ENCODE assay signal across 8 mouse cellular contexts in genomic region chr5:67532351-67532750, GRCm38 (mm10).
DNase-seq lines count a peak whose midpoint lies in the region; ATAC-seq lines count a peak whose summit lies in the region.

No protein-coding gene starts in this region.

- peak overlapping the region; percentile 26 for H3K4me3 ChIP-seq in intestine, embryonic 16.5 days (ENCODE audit: low read length)
- peak overlapping the region; percentile 18; the same call in 1 of the 2 replicates for H3K4me3 ChIP-seq in midbrain, embryonic 11.5 days (ENCODE audit: low read depth, low read length)

- no peak overlapping the region for H3K9ac ChIP-seq in intestine, embryonic 16.5 days (ENCODE audit: low read depth, low read length)
- no peak overlapping the region for H3K9ac ChIP-seq in midbrain, embryonic 11.5 days (ENCODE audit: low read length)

- H3K9me3 ChIP-seq in intestine, embryonic 16.5 days (ENCODE audit: control insufficient read depth, low read length): no peaks in the 10 kb centered on the region
- no peaks in the 10 kb centered on the region for H3K9me3 ChIP-seq in midbrain, embryonic 11.5 days (ENCODE audit: control insufficient read depth, low read length)

- intact Hi-C loops in left cerebral cortex, postnatal 25 days (cut with DNase I): loop anchor here (1.0 to 10.0 kb wide), 5 partner anchors 75 to 838 kb away; partner anchors contain the start of gene Shisa3

- WGBS in intestine, embryonic 16.5 days: 2% methylated on average over 12 of the region's 12 CpGs
- WGBS in midbrain, embryonic 11.5 days: 3% methylated on average over 12 of the region's 12 CpGs

- peak; percentile 87 for DNase-seq in adrenal gland, postnatal 10 days
- peak; percentile 88 for DNase-seq in embryo, embryonic 9.5 days (ENCODE audit: extremely low spot score)
- DNase-seq in gastrocnemius, postnatal 4 days (ENCODE audit: low spot score in 2 of 2): peak; percentile 66 to 79
- DNase-seq in left cerebral cortex, postnatal 25 days (ENCODE audit: low spot score in 2 of 2): peak; percentile 80 to 87
- peak; percentile 99 for DNase-seq in midbrain, embryonic 11.5 days (ENCODE audit: low spot score, missing footprints)
- peak; percentile 91 for DNase-seq in right cerebral cortex, postnatal 4 days
- DNase-seq in yolk sac, embryonic 10.5 days (ENCODE audit: low spot score): peak; percentile 71

- H3K36me3 ChIP-seq in intestine, embryonic 16.5 days (ENCODE audit: control insufficient read depth, insufficient read depth, low read length): no peaks in the 10 kb centered on the region
- no peaks in the 10 kb centered on the region for H3K36me3 ChIP-seq in midbrain, embryonic 11.5 days (ENCODE audit: control insufficient read depth, insufficient read depth, low read length)

- no peaks in the 10 kb centered on the region for H3K27me3 ChIP-seq in intestine, embryonic 16.5 days (replicated peaks; ENCODE audit: control insufficient read depth, insufficient read depth, low read length)
- peaks cover 5% of the 10 kb centered on the region; the same call in 1 of the 2 replicates for H3K27me3 ChIP-seq in midbrain, embryonic 11.5 days (ENCODE audit: control insufficient read depth, insufficient read depth, low read length)

- H3K4me1 ChIP-seq in intestine, embryonic 16.5 days (ENCODE audit: control insufficient read depth, insufficient read depth, low read length): 0 out of 2 replicates have a peak, but pooled peaks cover 2% of the 10 kb centered on the region
- H3K4me1 ChIP-seq in midbrain, embryonic 11.5 days (ENCODE audit: control insufficient read depth, insufficient read depth, low read length): peaks cover 7% of the 10 kb centered on the region

- no peak overlapping the region for H3K27ac ChIP-seq in intestine, embryonic 16.5 days (ENCODE audit: low read length)
- no peak overlapping the region for H3K27ac ChIP-seq in midbrain, embryonic 11.5 days (ENCODE audit: low read depth, low read length)

- H3K4me2 ChIP-seq in intestine, embryonic 16.5 days (ENCODE audit: low read depth, low read length): peak overlapping the region; percentile 45
- peak overlapping the region; percentile 44 for H3K4me2 ChIP-seq in midbrain, embryonic 11.5 days

- ATAC-seq in intestine, embryonic 16.5 days: peak; percentile 80
- peak; percentile 81 for ATAC-seq in midbrain, embryonic 11.5 days (ENCODE audit: low FRiP score)
